Mouse (Mus musculus) heart, embryonic 16.5 days (tissue): Measurements from ENCODE around the gene Stxbp2. TPM values are rescaled to one million over a fixed set of nuclear protein-coding genes. Genes with fewer than 3 reads are reported as not detected.
A peak's percentile ranks its signal among the peaks of the same experiment; 100 is the strongest.

Experiments used
- ATAC-seq: fragments of 200-750 bp; cut with Nextera tagmentation; replicated peaks from 2 replicates; pipeline ENCODE4 v1.8.0; 2017; ENCODE audit warnings: moderate number of reproducible peaks; ENCODE audit not compliant: insufficient read depth, low FRiP score; ENCODE audit errors: extremely low read depth
- H3K27ac ChIP-seq: fragments of 300-500 bp; sonication (generic); 2 replicates; pipeline ENCODE4 v1.5.1; 2014; ENCODE audit warnings: mild to moderate bottlenecking, low read length, control low read depth, moderate library complexity
- H3K27me3 ChIP-seq: fragments of 300-500 bp; sonication (generic); 2 replicates; pipeline ENCODE4 v1.6.1; 2014; ENCODE audit warnings: low read length, mixed read lengths; ENCODE audit not compliant: control insufficient read depth, insufficient read depth
- H3K36me3 ChIP-seq: fragments of 300-500 bp; sonication (generic); 2 replicates; pipeline ENCODE4 v1.6.1; 2014; ENCODE audit not compliant: control insufficient read depth, insufficient read depth
- H3K4me1 ChIP-seq: fragments of 300-500 bp; sonication (generic); 2 replicates; pipeline ENCODE4 v1.6.1; 2014; ENCODE audit warnings: low read length, mixed read lengths; ENCODE audit not compliant: control insufficient read depth, insufficient read depth
- H3K4me2 ChIP-seq: fragments of 300-500 bp; sonication (generic); 2 replicates; pipeline ENCODE4 v1.6.1; 2014; ENCODE audit warnings: low read depth, mild to moderate bottlenecking, control low read depth, low read length
- H3K4me3 ChIP-seq: fragments of 300-500 bp; sonication (generic); 2 replicates; pipeline ENCODE4 v1.5.1; 2014; ENCODE audit warnings: mild to moderate bottlenecking, control low read depth, low read length
- H3K9ac ChIP-seq: fragments of 300-500 bp; sonication (generic); 2 replicates; pipeline ENCODE4 v1.6.1; 2014; ENCODE audit warnings: low read length, control low read depth
- H3K9me3 ChIP-seq: fragments of 300-500 bp; sonication (generic); replicated peaks from 2 replicates; pipeline ENCODE4 v1.6.1; 2016; ENCODE audit warnings: low read length; ENCODE audit not compliant: control insufficient read depth
- WGBS: fragments of 180-500 bp; shearing (Covaris S2); extraction: QIAGEN DNeasy Blood & Tissue Kit; methylation state at CpG from one replicate; pipeline ENCODE4 v1.1.7; 2014; 5-methylcytosine and 5-hydroxymethylcytosine counted together
- polyA plus RNA-seq: library from polyadenylated mRNA; unstranded; fragments of >200 nt; fragmentation: Nextera tagmentation; extraction: Ambion mirVana; gene quantifications from 2 replicates; pipeline ENCODE4 v1.2.1, GENCODE M21; 2015

Stxbp2 gene
- polyA plus RNA-seq, 1 experiment from 2014 or later: 50.4 TPM

- Histone ChIP-seq H3K4me1 (peaks cover 4% of the 10 kb centered on the region; the same call in 1 of the 2 replicates), H3K27ac (no peak within 1 kb of the TSS), H3K27me3 (no peaks in the 10 kb centered on the region), H3K4me2 (peak within 1 kb of the TSS; percentile 74), H3K4me3 (peak within 1 kb of the TSS; percentile 63), H3K9ac (peak within 1 kb of the TSS; percentile 58), H3K9me3 (no peaks in the 10 kb centered on the region), H3K36me3 (no peaks in the 10 kb centered on the region)
- peak; percentile 67 for ATAC-seq
- WGBS: under 1% methylated on average over 23 of the region's 23 CpGs
These were observed 41.3 kb downstream of the Stxbp2 start, which contains the start of gene Fcor for GRCm38 (mm10) chr8:3671980-3672491. Fcor (minus strand) TSS chr8:3672362.

- no peak for ATAC-seq
- H3K4me1 ChIP-seq: peaks cover 13% of the 10 kb centered on the region
- no peaks in the 10 kb centered on the region for H3K27me3 ChIP-seq
- H3K4me2 ChIP-seq: no peak overlapping the region
- H3K4me3 ChIP-seq: no peak overlapping the region
- 55% methylated on average over 3 of the region's 3 CpGs for WGBS
- H3K36me3 ChIP-seq: peaks cover 9% of the 10 kb centered on the region
- no peak overlapping the region for H3K27ac ChIP-seq
- H3K9me3 ChIP-seq: no peaks in the 10 kb centered on the region
- H3K9ac ChIP-seq: no peak overlapping the region
These were observed 43.9 kb downstream of the Stxbp2 start for GRCm38 (mm10) chr8:3674671-3675070.

GRCm38 (mm10) chr8:3676131-3676992 lies 45.6 kb downstream of the Stxbp2 start, which contains the start of gene Trappc5:
Trappc5 (plus strand) TSS chr8:3676299.
- Histone ChIP-seq H3K9ac (peak within 1 kb of the TSS; percentile 97), H3K36me3 (peaks cover 22% of the 10 kb centered on the region), H3K27me3 (no peaks in the 10 kb centered on the region), H3K4me2 (peak within 1 kb of the TSS; percentile 89), H3K4me3 (peak within 1 kb of the TSS; percentile 96), H3K4me1 (peaks cover 13% of the 10 kb centered on the region), H3K27ac (peak within 1 kb of the TSS; percentile 91), H3K9me3 (no peaks in the 10 kb centered on the region)
- 1% methylated on average over 61 of the region's 61 CpGs for WGBS
- ATAC-seq: peak; percentile 90

- Histone ChIP-seq H3K9me3 (no peaks in the 10 kb centered on the region), H3K27ac (peak overlapping the region; percentile 91), H3K27me3 (no peaks in the 10 kb centered on the region), H3K4me3 (peak overlapping the region; percentile 96), H3K4me2 (peak overlapping the region; percentile 89), H3K4me1 (peaks cover 13% of the 10 kb centered on the region), H3K9ac (peak overlapping the region; percentile 97), H3K36me3 (peaks cover 24% of the 10 kb centered on the region)
- ATAC-seq: no peak
- WGBS: 4% methylated on average over 15 of the region's 15 CpGs
These were observed 46.3 kb downstream of the Stxbp2 start for GRCm38 (mm10) chr8:3676993-3677579.

GRCm38 (mm10) chr8:3678831-3679230 lies 48.1 kb downstream of the Stxbp2 start:
- no peaks in the 10 kb centered on the region for H3K9me3 ChIP-seq
- ATAC-seq: no peak
- no peak overlapping the region for H3K9ac ChIP-seq
- no peaks in the 10 kb centered on the region for H3K27me3 ChIP-seq
- WGBS: 92% methylated on average over 23 of the region's 23 CpGs
- peaks cover 24% of the 10 kb centered on the region for H3K36me3 ChIP-seq
- no peak overlapping the region for H3K27ac ChIP-seq
- no peak overlapping the region for H3K4me2 ChIP-seq
- H3K4me1 ChIP-seq: peaks cover 13% of the 10 kb centered on the region
- no peak overlapping the region for H3K4me3 ChIP-seq

GRCm38 (mm10) chr8:3679236-3679635 lies 48.5 kb downstream of the Stxbp2 start:
- ATAC-seq: no peak
- Histone ChIP-seq H3K9me3 (no peaks in the 10 kb centered on the region), H3K4me3 (no peak overlapping the region), H3K36me3 (peaks cover 24% of the 10 kb centered on the region), H3K4me1 (peaks cover 13% of the 10 kb centered on the region), H3K4me2 (no peak overlapping the region), H3K9ac (no peak overlapping the region), H3K27ac (no peak overlapping the region), H3K27me3 (no peaks in the 10 kb centered on the region)
- 94% methylated on average over 23 of the region's 23 CpGs for WGBS

- Histone ChIP-seq H3K27ac (no peak overlapping the region), H3K27me3 (no peaks in the 10 kb centered on the region), H3K36me3 (peaks cover 24% of the 10 kb centered on the region), H3K4me1 (peaks cover 13% of the 10 kb centered on the region), H3K4me3 (no peak overlapping the region), H3K4me2 (no peak overlapping the region), H3K9me3 (no peaks in the 10 kb centered on the region), H3K9ac (no peak overlapping the region)
- 66% methylated on average over 5 of the region's 5 CpGs for WGBS
- no peak for ATAC-seq
These were observed 48.9 kb downstream of the Stxbp2 start for GRCm38 (mm10) chr8:3679656-3680055.

GRCm38 (mm10) chr8:3682435-3682834 lies 51.7 kb downstream of the Stxbp2 start:
- H3K9me3 ChIP-seq: no peaks in the 10 kb centered on the region
- H3K36me3 ChIP-seq: peaks cover 24% of the 10 kb centered on the region
- no peak overlapping the region for H3K27ac ChIP-seq
- H3K4me3 ChIP-seq: no peak overlapping the region
- H3K9ac ChIP-seq: no peak overlapping the region
- H3K4me2 ChIP-seq: no peak overlapping the region
- H3K4me1 ChIP-seq: peaks cover 6% of the 10 kb centered on the region
- H3K27me3 ChIP-seq: no peaks in the 10 kb centered on the region
- 94% methylated on average over 5 of the region's 5 CpGs for WGBS
- ATAC-seq: no peak
